ENCODE assay signal across 8 mouse cellular contexts in the genomic region with DNA sequence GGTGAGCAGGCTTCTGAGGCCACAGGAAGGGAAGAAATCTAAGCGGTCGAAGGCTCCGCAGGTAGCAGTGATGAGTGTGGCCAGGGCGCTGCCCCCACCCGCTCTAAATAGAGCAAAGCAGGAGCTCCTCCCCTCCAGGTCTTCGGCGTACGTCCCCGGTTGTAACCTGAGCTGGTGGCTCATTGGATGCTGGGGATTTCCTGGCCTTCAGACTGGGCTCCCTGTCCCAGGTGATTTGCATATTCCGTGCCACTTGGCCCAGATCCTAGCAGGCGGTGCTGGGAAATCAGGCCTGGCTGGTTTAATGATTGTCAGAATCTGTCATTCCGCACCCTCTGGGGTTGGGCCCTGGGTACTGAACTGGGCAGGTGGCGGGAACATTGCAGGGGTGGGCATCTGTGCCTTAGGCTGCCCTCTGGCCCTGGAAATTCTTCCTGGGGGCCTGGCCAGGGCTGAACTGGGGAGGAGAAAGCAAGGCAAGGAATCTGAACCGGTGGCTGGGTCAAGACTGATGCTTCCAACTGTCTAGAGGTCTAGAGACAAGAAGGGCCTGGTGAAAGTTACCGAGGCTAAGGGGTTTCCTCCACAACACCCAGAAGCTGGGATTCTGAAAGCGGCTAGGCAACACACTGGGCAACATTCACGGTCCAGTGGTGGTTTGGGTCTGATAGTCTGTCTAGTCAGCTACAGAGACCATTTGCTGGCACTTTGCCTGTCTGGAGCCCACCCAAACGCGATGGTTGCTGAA. TPM values are rescaled to one million over a fixed set of nuclear protein-coding genes. Genes with fewer than 3 reads are reported as not detected.
DNase-seq lines count a peak whose midpoint lies in the region; ATAC-seq and TF ChIP-seq lines count a peak whose summit lies in the region.

A gene (minus strand): TSS at position 189 of the 748 bp plus-strand sequence.

- H3K27ac ChIP-seq in hindbrain, embryonic 12.5 days: no peak within 1 kb of the TSS
- peak within 1 kb of the TSS; percentile 56; the same call in 1 of the 2 replicates for H3K27ac ChIP-seq in limb, embryonic 14.5 days (replicated peaks; ENCODE audit: low read depth, low read length)
- no peak within 1 kb of the TSS; the same call in 1 of the 2 replicates for H3K27ac ChIP-seq in midbrain, postnatal 0 days (ENCODE audit: low read depth, low read length)

- H3K9me3 ChIP-seq in hindbrain, embryonic 12.5 days (replicated peaks): no peaks in the 10 kb centered on the region
- H3K9me3 ChIP-seq in limb, embryonic 14.5 days (ENCODE audit: control insufficient read depth, low read length): no peaks in the 10 kb centered on the region
- H3K9me3 ChIP-seq in midbrain, postnatal 0 days (ENCODE audit: low read length): no peaks in the 10 kb centered on the region

- H3K4me3 ChIP-seq in hindbrain, embryonic 12.5 days: peak within 1 kb of the TSS; percentile 6
- peak within 1 kb of the TSS; percentile 15 for H3K4me3 ChIP-seq in limb, embryonic 14.5 days (replicated peaks; ENCODE audit: low read length)
- no peak within 1 kb of the TSS for H3K4me3 ChIP-seq in midbrain, postnatal 0 days (ENCODE audit: low read depth, low read length)

- 0 out of 2 replicates have a peak, but pooled peaks cover 6% of the 10 kb centered on the region for H3K27me3 ChIP-seq in hindbrain, embryonic 12.5 days
- no peaks in the 10 kb centered on the region for H3K27me3 ChIP-seq in limb, embryonic 14.5 days (ENCODE audit: control insufficient read depth, insufficient read depth, low read length)
- H3K27me3 ChIP-seq in midbrain, postnatal 0 days (ENCODE audit: insufficient read depth, low read length): no peaks in the 10 kb centered on the region

- H3K9ac ChIP-seq in hindbrain, embryonic 12.5 days: peak within 1 kb of the TSS; percentile 20; the same call in 1 of the 2 replicates
- peak within 1 kb of the TSS; percentile 38; the same call in 1 of the 2 replicates for H3K9ac ChIP-seq in limb, embryonic 14.5 days (ENCODE audit: low read depth, low read length, severe bottlenecking)
- no peak within 1 kb of the TSS for H3K9ac ChIP-seq in midbrain, postnatal 0 days (replicated peaks; ENCODE audit: low read length, poor library complexity, severe bottlenecking)

- peak; percentile 91 for DNase-seq in heart, adult 11 months
- DNase-seq in heart, postnatal 25 days (ENCODE audit: low spot score): no peak
- DNase-seq in embryo, embryonic 11 days: peak; percentile 82
- peak; percentile 49 for DNase-seq in limb, embryonic 14.5 days (ENCODE audit: low spot score)
- DNase-seq in midbrain, postnatal 0 days (ENCODE audit: low spot score): peak; percentile 39
- no peak for DNase-seq in right cerebral cortex, postnatal 36 days (ENCODE audit: low spot score in 2 of 2)

- H3K4me1 ChIP-seq in hindbrain, embryonic 12.5 days: peaks cover 15% of the 10 kb centered on the region
- peaks cover 7% of the 10 kb centered on the region for H3K4me1 ChIP-seq in limb, embryonic 14.5 days (ENCODE audit: control insufficient read depth, insufficient read depth, low read length)
- no peaks in the 10 kb centered on the region for H3K4me1 ChIP-seq in midbrain, postnatal 0 days (ENCODE audit: insufficient read depth, low read length)

- peak; percentile 53 for ATAC-seq in hindbrain, embryonic 12.5 days (ENCODE audit: low FRiP score)
- ATAC-seq in limb, embryonic 14.5 days (ENCODE audit: low FRiP score, low read depth): peak; percentile 23
- peak; percentile 38 for ATAC-seq in midbrain, postnatal 0 days (ENCODE audit: low FRiP score)
- no peak for ATAC-seq in granulocyte monocyte progenitor cell, adult 5-6 weeks (replicated peaks; ENCODE audit: poor library complexity, severe bottlenecking)

- H3K4me2 ChIP-seq in hindbrain, embryonic 12.5 days (replicated peaks): peak within 1 kb of the TSS; percentile 49
- H3K4me2 ChIP-seq in limb, embryonic 14.5 days (replicated peaks; ENCODE audit: low read depth, low read length, severe bottlenecking): peak within 1 kb of the TSS; percentile 61
- peak within 1 kb of the TSS; percentile 43 for H3K4me2 ChIP-seq in midbrain, postnatal 0 days (ENCODE audit: low read depth, low read length, poor library complexity, severe bottlenecking)

- intact Hi-C loops in heart, postnatal 25 days (cut with DNase I): loop anchor here (2.0 kb wide), 2 partner anchors 86 to 110 kb away; no protein-coding TSS in a partner anchor

- no peak for TF ChIP-seq POLR2A in limb, embryonic 14.5 days (IDR thresholded peaks at IDR 0.05; ENCODE audit: borderline replicate concordance, extremely low read depth, insufficient read depth, insufficient read length)

- TF ChIP-seq CTCF in midbrain, postnatal 0 days (IDR thresholded peaks at IDR 0.05): no peak

- 4% methylated on average over 19 of the region's 19 CpGs for WGBS in hindbrain, embryonic 12.5 days
- WGBS in limb, embryonic 14.5 days: 2% methylated on average over 19 of the region's 19 CpGs
- WGBS in midbrain, postnatal 0 days: 10% methylated on average over 19 of the region's 19 CpGs

- H3K36me3 ChIP-seq in hindbrain, embryonic 12.5 days: peaks cover 19% of the 10 kb centered on the region
- H3K36me3 ChIP-seq in limb, embryonic 14.5 days (ENCODE audit: control insufficient read depth, insufficient read depth, low read length): peaks cover 15% of the 10 kb centered on the region; the same call in 1 of the 2 replicates
- peaks cover 13% of the 10 kb centered on the region for H3K36me3 ChIP-seq in midbrain, postnatal 0 days (ENCODE audit: insufficient read depth, low read length)

RNA-seq across cellular contexts. Expression of the gene that starts here (rescaled TPM):
- not detected for total RNA-seq in heart, postnatal 25 days (2021)
- polyA plus RNA-seq in hindbrain, embryonic 12.5 days (2016; fragmentation: Nextera tagmentation; extraction: Ambion mirVana): 1.3 and 1.6 TPM in 2 replicates
- 2.3 and 2.8 TPM in 2 replicates for polyA plus RNA-seq in limb, embryonic 14.5 days (2012; rRNA removed)
- polyA plus RNA-seq in limb, embryonic 14.5 days (2014; fragmentation: Nextera tagmentation; extraction: Ambion mirVana): 4.5 and 6.4 TPM in 2 replicates
- 0.14 and 0.77 TPM in 2 replicates for total RNA-seq in midbrain, postnatal 0 days (2014; rRNA removed)
- 0.36 and 0.60 TPM in 2 replicates for polyA plus RNA-seq in midbrain, postnatal 0 days (2015; fragmentation: Nextera tagmentation; extraction: Ambion mirVana)
- total RNA-seq in granulocyte monocyte progenitor cell, adult 5-6 weeks (2014; fragmentation: Nextera tagmentation): not detected in 2 replicates
- not detected in 2 replicates for total RNA-seq in granulocyte monocyte progenitor cell, adult 5-6 weeks (2017)

Comparison
In these comparisons a context has a peak if more than half of its experiments do, and no peak if none do; other contexts are left out.
1. DNase-seq: peak in heart, adult 11 months (single experiment), embryo, embryonic 11 days (single experiment) and limb, embryonic 14.5 days (single experiment); none in heart, postnatal 25 days (single experiment) and right cerebral cortex, postnatal 36 days (0 of 2).
2. Peak in DNase-seq, ATAC-seq and H3K4me2 ChIP-seq in midbrain, postnatal 0 days; RNA of the gene not detected or under 1 TPM.
3. Peak in every context shown above with its lines, with median percentiles within 50 percentile points of each other: H3K4me2 ChIP-seq.